In genomic region chr5:39155763-39156162, GRCm38 (mm10) we compare ENCODE assay signal across 18 mouse cellular contexts.
"Had no signal": no experiment of that assay in that cellular context is flagged by ENCODE, and none has a peak within 500 bp of the region (broad histone marks: within the 10 kb centered on the region; RNA-seq: fewer than 3 reads in every experiment).

No protein-coding gene starts in this region.

- DNase-seq: kidney, adult 2 months; kidney, postnatal 36 days; layer of hippocampus, postnatal 36 days; liver, embryonic 13.5 days; lung, adult 2 months; midbrain, embryonic 14.5 days; right cerebral cortex, adult 18-20 months; right cerebral cortex, postnatal 14 days; right cerebral cortex, postnatal 4 days; thymus, adult 2 months; thymus, postnatal 14 days; thymus, postnatal 4 days had no signal

- H3K4me2 ChIP-seq: liver, embryonic 13.5 days; midbrain, embryonic 11.5 days had no signal

- H3K27ac ChIP-seq: kidney, postnatal 0 days; left cerebral cortex, adult 2 months; liver, embryonic 13.5 days; macrophage; stomach, postnatal 0 days had no signal

- H3K9ac ChIP-seq: liver, embryonic 13.5 days had no signal

- H3K9me3 ChIP-seq: liver, embryonic 13.5 days had no signal

- H3K27me3 ChIP-seq: liver, embryonic 13.5 days had no signal

- H3K4me3 ChIP-seq: left cerebral cortex, adult 2 months; liver, embryonic 13.5 days had no signal

- ATAC-seq: intestine, postnatal 0 days had no signal

- H3K4me1 ChIP-seq: liver, embryonic 13.5 days had no signal

- H3K36me3 ChIP-seq: liver, embryonic 13.5 days had no signal
